Mouse (Mus musculus): Measurements from ENCODE around the gene Qrich1. TPM values are rescaled to one million over a fixed set of nuclear protein-coding genes. Genes with fewer than 3 reads are reported as not detected.

The Qrich1 gene
- polyA plus RNA-seq, 1 experiment from 2014 or later = 168 TPM

DNA sequence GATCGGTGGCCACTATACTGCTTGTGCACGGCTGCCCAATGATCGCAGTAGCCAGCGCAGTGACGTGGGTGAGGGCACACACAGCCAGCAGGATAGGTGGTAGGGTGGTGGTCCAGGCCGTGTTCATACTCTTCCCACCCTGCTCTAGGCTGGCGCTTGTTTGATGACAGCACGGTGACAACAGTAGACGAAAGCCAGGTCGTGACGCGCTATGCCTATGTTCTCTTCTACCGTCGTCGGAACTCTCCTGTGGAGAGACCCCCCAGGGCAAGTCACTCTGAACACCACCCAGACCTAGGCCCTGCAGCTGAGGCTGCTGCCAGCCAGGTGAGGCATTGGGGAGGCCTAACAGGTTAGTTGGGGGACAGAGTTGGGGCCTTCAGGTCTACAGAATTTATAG is 16.7 kb upstream of the Qrich1 start:
- Histone ChIP-seq H3K36me3 (peaks cover 89% of the 10 kb centered on the region), H3K27ac (no peak overlapping the region), H3K4me3 (no peak overlapping the region), H3K27me3 (ENCODE audit: insufficient read depth, poor library complexity, severe bottlenecking) (no peaks in the 10 kb centered on the region), H3K9me3 (no peaks in the 10 kb centered on the region), H3K4me1 (replicated peaks) (no peaks in the 10 kb centered on the region)
- WGBS = 97% methylated on average over 15 of the region's 15 CpGs
- no peak for DNase-seq (ENCODE audit: low spot score)

DNA sequence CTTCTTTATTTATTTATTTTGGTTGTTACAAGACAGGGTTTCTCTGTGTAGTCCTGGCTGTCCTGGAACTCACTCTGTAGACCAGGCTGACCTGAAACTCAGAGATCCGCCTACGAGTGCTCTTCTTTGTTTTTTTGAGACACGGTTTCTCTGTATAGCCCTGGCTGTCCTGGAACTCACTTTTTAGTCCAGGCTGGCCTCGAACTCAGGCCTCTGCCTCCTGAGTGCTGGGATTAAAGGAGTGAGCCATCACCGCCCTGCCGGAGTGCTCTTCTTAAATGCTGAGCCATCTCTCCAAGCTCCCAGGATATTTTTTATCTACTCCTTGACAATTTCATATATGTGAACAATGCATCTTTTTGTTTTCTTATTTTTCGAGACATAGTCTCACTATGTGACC is 9.7 kb upstream of the Qrich1 start:
- H3K4me3 ChIP-seq = no peak overlapping the region
- H3K4me1 ChIP-seq (replicated peaks) = peaks cover 22% of the 10 kb centered on the region
- DNase-seq (ENCODE audit: low spot score) = no peak
- WGBS = 91% methylated on average over 7 of the region's 7 CpGs
- H3K27me3 ChIP-seq (ENCODE audit: insufficient read depth, poor library complexity, severe bottlenecking) = no peaks in the 10 kb centered on the region
- H3K9me3 ChIP-seq = no peaks in the 10 kb centered on the region
- H3K27ac ChIP-seq = no peak overlapping the region; the same call in 1 of the 2 replicates
- peaks cover 48% of the 10 kb centered on the region for H3K36me3 ChIP-seq

DNA sequence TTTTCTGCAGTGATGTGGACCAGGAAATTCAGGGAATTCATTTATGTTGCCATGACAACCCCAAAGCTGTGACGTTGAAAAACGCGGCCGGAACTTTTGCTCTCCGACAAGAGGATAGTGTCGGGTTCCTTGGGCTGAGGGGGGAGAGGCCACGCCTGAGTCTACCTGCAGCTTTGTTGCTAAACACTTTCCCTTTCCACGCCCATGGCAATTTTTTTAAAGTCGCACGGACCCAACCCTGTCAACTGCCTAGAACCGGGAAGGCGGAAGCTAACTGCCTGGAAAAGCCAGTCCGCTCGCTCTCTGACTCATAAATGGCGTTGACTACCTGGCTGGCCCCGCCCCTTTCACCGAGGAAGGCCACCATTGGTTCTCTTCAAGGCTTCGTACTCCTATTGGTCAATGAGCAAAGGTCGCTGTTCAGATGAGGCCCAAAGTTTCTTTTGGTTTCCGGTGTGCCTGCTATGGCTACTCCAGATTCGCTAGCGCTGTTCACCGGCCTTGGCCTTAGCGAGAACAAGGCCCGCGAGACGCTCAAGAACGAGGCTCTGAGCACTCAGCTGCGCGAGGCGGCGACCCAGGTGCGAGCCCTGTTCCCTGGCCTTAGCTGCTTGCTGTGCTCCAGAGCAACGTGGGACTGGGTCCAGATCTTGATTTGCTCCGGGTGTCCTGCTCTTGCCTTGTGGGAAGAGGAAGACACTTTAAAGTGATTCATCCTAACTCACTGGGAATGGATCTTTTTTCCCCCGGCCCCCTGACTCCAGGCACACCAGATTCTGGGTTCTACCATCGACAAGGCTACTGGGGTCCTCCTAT is 8.8 kb upstream of the Qrich1 start, which contains the start of gene Qars:
Gene Qars, plus strand, starts transcription at position 88 of the 816 bp plus-strand sequence.
- WGBS = under 1% methylated on average over 37 of the region's 37 CpGs
- no peaks in the 10 kb centered on the region for H3K27me3 ChIP-seq (ENCODE audit: insufficient read depth, poor library complexity, severe bottlenecking)
- H3K4me3 ChIP-seq = peak within 1 kb of the TSS; percentile 89
- peaks cover 22% of the 10 kb centered on the region for H3K4me1 ChIP-seq (replicated peaks)
- peak within 1 kb of the TSS; percentile 89 for H3K27ac ChIP-seq
- no peaks in the 10 kb centered on the region for H3K9me3 ChIP-seq
- DNase-seq (ENCODE audit: low spot score) = peak; percentile 95
- peaks cover 48% of the 10 kb centered on the region for H3K36me3 ChIP-seq

DNA sequence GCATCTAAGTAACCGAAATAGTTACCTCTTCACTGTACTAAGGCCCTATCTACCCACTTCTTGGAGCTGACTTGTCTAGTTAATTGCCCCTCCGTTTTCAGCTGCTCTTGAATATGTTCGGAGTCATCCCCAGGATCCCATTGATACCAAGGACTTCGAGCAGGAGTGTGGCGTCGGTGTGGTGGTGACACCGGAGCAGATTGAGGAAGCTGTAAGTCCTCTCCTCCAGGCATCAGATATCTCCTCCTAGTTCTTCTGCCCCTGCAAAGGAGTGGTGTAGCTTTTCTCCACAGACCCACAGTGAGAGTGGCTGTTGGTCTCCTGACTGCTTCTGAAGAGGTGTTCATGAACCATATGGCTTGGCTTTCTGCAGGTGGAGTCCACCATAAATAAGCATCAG is 7.8 kb upstream of the Qrich1 start:
- no peak overlapping the region for H3K27ac ChIP-seq
- peak overlapping the region; percentile 89 for H3K4me3 ChIP-seq
- no peak for DNase-seq (ENCODE audit: low spot score)
- H3K36me3 ChIP-seq = peaks cover 48% of the 10 kb centered on the region
- WGBS = 91% methylated on average over 7 of the region's 7 CpGs
- H3K27me3 ChIP-seq (ENCODE audit: insufficient read depth, poor library complexity, severe bottlenecking) = no peaks in the 10 kb centered on the region
- peaks cover 22% of the 10 kb centered on the region for H3K4me1 ChIP-seq (replicated peaks)
- no peaks in the 10 kb centered on the region for H3K9me3 ChIP-seq

DNA sequence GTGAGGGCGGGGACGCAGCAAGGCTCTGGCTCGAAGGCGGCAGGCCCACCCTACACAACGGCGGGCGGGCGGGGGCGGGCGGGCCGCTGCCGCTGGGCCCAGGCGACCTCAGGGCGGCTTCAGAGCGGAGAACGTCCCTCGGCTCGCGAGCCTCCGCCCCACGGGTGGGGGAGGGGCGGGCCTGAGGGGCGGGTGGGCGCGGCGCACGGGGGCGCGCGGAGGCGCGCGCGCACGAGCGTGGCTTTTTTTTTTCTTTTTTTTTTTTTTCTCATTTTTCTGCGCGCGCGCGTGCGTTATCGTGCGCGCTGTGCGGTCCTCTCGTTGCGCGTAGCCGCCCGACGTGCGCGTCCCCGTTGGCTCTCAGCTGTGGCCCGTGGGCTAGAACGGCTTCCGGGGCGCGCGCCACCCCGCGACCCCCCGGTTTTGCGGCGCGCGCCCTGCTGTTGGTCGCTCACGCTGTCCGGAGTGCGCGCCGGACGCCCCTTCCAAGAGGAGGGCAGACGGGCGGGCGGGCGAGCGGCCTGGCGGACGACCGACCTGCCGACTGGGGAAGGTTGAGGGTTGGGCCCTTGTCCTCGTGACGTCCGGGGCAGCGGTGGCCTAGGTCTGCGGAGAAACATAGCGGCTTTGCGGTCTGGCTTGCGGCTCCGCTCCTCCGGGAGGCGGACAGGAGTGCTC is 786 bp downstream of the Qrich1 start:
- Histone ChIP-seq H3K27ac (peak overlapping the region; percentile 99), H3K27me3 (ENCODE audit: insufficient read depth, poor library complexity, severe bottlenecking) (no peaks in the 10 kb centered on the region), H3K36me3 (peaks cover 61% of the 10 kb centered on the region), H3K4me1 (replicated peaks) (peaks cover 27% of the 10 kb centered on the region), H3K4me3 (peak overlapping the region; percentile 96), H3K9me3 (no peaks in the 10 kb centered on the region)
- under 1% methylated on average over 94 of the region's 95 CpGs for WGBS
- DNase-seq (ENCODE audit: low spot score) = peak; percentile 86

DNA sequence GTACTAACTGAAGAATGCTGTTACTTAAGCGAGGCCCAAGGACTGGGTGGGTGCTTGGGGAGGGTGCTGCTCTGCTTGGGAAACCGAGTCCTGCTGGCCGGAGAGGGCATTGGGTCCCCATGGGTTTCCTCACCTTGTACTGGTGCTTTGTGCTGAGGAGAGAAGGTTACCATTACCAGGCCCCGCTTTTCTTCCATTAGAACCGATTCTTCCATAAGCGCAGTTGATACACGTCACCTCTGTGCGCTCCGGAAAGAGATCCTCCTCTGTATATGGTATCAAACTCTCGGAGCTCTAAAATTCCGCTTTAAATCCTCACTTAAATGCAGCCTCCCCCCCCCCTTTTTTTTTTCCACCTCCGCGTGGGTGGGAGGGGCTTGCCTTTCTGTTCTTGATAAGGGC is 1.3 kb downstream of the Qrich1 start:
- Histone ChIP-seq H3K9me3 (no peaks in the 10 kb centered on the region), H3K4me3 (peak overlapping the region; percentile 96), H3K27me3 (ENCODE audit: insufficient read depth, poor library complexity, severe bottlenecking) (no peaks in the 10 kb centered on the region), H3K27ac (peak overlapping the region; percentile 99), H3K4me1 (replicated peaks) (peaks cover 27% of the 10 kb centered on the region), H3K36me3 (peaks cover 59% of the 10 kb centered on the region)
- WGBS = under 1% methylated on average over 13 of the region's 13 CpGs
- DNase-seq (ENCODE audit: low spot score) = no peak

DNA sequence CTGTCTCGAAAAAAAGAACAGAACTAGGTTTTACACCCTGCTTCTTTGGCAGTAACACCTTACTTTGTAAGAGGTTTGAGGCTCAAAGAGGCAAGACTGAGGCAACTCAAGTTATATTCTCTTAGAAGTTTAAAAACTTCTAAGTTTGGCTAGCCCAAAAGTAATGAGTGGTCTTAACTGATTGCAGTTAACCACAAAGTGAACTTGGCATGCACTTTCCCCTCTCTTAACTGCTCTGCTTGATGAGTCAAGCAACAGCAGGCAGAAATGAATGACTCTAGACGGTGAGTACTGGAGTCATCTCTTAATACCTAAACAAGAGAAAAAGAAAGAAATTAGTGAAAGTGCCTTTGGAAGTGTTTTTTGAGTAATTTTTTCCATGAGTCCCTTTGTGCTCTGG is 5.0 kb downstream of the Qrich1 start:
- no peak for DNase-seq (ENCODE audit: low spot score)
- no peaks in the 10 kb centered on the region for H3K27me3 ChIP-seq (ENCODE audit: insufficient read depth, poor library complexity, severe bottlenecking)
- peaks cover 18% of the 10 kb centered on the region for H3K4me1 ChIP-seq (replicated peaks)
- no peak overlapping the region for H3K27ac ChIP-seq
- no peaks in the 10 kb centered on the region for H3K9me3 ChIP-seq
- 96% methylated on average over 2 of the region's 2 CpGs for WGBS
- H3K36me3 ChIP-seq = peaks cover 57% of the 10 kb centered on the region
- no peak overlapping the region for H3K4me3 ChIP-seq

DNA sequence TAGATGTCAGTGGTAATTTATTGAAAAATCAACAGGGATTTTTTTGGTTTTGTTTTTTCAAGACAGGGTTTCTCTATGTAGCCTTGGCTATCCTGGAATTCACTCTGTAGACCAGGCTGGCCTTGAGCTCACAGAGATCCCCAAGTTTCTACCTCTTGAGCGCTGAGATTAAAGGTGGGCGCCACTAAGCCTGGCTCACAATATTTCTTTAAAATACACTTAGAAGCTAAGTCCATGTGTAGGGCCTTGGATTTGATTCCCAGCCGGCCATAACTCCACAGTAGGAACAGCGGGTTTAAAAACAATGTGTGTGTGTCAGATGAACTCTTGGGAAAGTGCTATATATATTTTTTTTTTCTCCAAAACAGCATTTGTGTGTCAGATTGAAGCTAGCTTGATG is 6.7 kb downstream of the Qrich1 start:
- Histone ChIP-seq H3K27me3 (ENCODE audit: insufficient read depth, poor library complexity, severe bottlenecking) (no peaks in the 10 kb centered on the region), H3K36me3 (peaks cover 70% of the 10 kb centered on the region), H3K4me3 (no peak overlapping the region), H3K4me1 (replicated peaks) (peaks cover 13% of the 10 kb centered on the region), H3K27ac (no peak overlapping the region), H3K9me3 (no peaks in the 10 kb centered on the region)
- no peak for DNase-seq (ENCODE audit: low spot score)
- WGBS = 97% methylated on average over 4 of the region's 4 CpGs

DNA sequence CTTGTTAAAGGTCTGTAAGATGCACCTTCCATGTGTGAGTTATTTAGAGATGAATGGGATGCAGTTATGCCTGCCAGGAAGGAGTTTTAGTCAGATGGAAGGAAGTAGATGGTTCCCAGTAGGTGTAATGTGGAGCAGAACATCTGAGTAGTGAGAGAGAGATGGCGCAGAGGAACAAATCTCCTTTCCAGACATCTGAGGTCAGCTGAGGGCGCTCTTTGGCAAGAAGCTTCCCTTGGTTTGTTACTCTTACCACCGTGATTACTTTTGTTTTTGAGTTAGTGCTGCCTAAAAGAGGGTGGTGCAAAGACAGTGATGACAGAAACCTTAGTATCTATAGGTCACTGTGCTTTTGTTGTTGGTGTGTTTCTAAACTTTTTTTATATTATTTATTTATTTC is 8.8 kb downstream of the Qrich1 start:
- H3K27ac ChIP-seq = no peak overlapping the region
- no peaks in the 10 kb centered on the region for H3K4me1 ChIP-seq (replicated peaks)
- peaks cover 75% of the 10 kb centered on the region for H3K36me3 ChIP-seq
- no peak for DNase-seq (ENCODE audit: low spot score)
- 86% methylated on average over 3 of the region's 3 CpGs for WGBS
- no peaks in the 10 kb centered on the region for H3K27me3 ChIP-seq (ENCODE audit: insufficient read depth, poor library complexity, severe bottlenecking)
- no peaks in the 10 kb centered on the region for H3K9me3 ChIP-seq
- H3K4me3 ChIP-seq = no peak overlapping the region

DNA sequence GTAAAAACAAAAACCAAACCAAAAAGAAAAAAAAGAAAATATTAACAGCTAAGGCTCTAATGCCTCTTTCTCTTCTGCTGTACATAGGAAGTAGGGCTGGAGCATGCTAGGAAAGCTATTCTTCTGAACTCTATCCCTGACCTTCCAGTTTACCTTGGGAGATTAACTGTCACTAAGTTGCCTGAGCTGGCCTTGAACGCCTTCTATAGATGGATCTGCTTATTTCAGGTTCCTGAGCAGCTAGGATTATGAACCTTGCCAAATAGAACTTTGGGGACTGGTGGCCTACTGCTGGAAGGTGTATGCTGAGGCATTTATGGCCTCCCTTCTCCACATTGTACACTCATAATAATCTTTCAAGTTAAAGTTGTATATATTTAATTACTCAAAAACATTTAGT is 14.3 kb downstream of the Qrich1 start:
- no peak for DNase-seq (ENCODE audit: low spot score)
- peaks cover 89% of the 10 kb centered on the region for H3K36me3 ChIP-seq
- 90% methylated on average over 1 of the region's 1 CpGs for WGBS
- H3K4me3 ChIP-seq = no peak overlapping the region
- no peaks in the 10 kb centered on the region for H3K4me1 ChIP-seq (replicated peaks)
- H3K9me3 ChIP-seq = no peaks in the 10 kb centered on the region
- H3K27ac ChIP-seq = no peak overlapping the region
- H3K27me3 ChIP-seq (ENCODE audit: insufficient read depth, poor library complexity, severe bottlenecking) = no peaks in the 10 kb centered on the region

DNA sequence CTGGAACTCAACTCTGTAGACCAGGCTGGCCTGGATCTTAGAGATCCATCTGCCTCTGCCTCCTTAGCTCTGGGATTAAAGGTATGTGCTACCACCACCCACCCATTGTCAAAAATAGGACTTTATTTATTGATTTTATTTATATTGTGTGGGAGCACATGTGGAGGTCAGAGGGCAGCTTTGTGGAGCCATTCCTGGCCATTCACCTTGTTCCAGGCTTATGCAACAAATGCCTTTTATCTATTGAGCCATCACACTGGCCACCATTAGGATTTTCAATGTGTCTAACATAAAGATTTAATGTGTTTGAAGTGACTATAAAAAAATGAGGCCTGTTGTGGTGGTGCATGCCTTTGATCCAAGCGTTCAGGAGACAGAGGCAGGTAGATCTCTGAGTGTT is 14.9 kb downstream of the Qrich1 start:
- Histone ChIP-seq H3K4me1 (replicated peaks) (no peaks in the 10 kb centered on the region), H3K4me3 (no peak overlapping the region), H3K36me3 (peaks cover 95% of the 10 kb centered on the region), H3K9me3 (no peaks in the 10 kb centered on the region), H3K27ac (no peak overlapping the region), H3K27me3 (ENCODE audit: insufficient read depth, poor library complexity, severe bottlenecking) (no peaks in the 10 kb centered on the region)
- WGBS = 90% methylated on average over 1 of the region's 1 CpGs
- DNase-seq (ENCODE audit: low spot score) = no peak

DNA sequence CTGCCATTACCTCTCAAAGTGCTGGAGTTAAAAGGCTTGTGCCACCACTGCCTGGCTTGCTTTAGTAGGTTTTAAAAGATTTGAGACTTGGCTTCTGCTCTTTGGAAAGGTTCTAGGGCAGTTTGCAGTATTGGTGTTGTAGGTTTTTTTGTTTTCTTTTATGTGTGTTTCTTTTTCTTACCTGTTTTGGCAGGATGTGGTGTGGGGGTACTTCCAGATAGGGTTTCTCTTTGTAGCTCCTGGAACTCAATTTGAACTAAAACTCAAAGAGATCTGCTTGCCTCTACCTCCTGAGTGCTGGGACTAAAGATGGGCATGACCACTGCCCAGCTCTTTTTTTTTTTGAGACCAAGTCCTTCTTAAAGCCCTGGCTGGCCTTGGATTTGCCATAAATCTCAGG is 24.2 kb downstream of the Qrich1 start:
- no peaks in the 10 kb centered on the region for H3K9me3 ChIP-seq

DNA sequence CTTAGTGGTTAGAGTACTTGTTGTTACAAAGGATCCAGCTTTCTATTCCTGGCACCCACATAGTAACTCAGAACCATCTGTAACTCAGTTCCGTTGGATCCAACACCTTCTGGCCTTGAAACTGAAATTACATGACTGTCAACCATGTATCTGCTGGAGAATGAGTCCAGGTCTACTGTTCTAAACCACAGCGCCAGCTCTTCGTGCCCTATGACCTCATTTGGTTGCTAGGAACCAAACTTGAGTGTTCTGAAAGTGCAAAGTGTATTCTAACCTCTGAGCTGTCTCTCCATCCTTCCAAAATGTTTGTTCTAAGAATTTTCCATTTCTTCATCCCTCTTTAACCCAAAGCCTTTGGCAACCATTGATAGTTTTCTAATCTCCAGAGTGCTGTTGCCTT is 29.4 kb downstream of the Qrich1 start:
- Histone ChIP-seq H3K27me3 (ENCODE audit: insufficient read depth, poor library complexity, severe bottlenecking) (no peaks in the 10 kb centered on the region), H3K36me3 (peaks cover 97% of the 10 kb centered on the region), H3K4me1 (replicated peaks) (no peaks in the 10 kb centered on the region), H3K9me3 (no peaks in the 10 kb centered on the region), H3K4me3 (no peak overlapping the region), H3K27ac (no peak overlapping the region)
- DNase-seq (ENCODE audit: low spot score) = no peak
- 98% methylated on average over 3 of the region's 3 CpGs for WGBS

More for the DNA sequence above, 24.2 kb downstream of the Qrich1 start:
- Histone ChIP-seq H3K27me3 (ENCODE audit: insufficient read depth, poor library complexity, severe bottlenecking) (no peaks in the 10 kb centered on the region), H3K27ac (no peak overlapping the region), H3K4me1 (replicated peaks) (no peaks in the 10 kb centered on the region), H3K4me3 (no peak overlapping the region), H3K36me3 (peaks cover 99% of the 10 kb centered on the region)
- no peak for DNase-seq (ENCODE audit: low spot score)
